Mouse (Mus musculus): ENCODE measurements around the gene 9430015G10Rik. TPM values are rescaled to one million over a fixed set of nuclear protein-coding genes. Genes with fewer than 3 reads are reported as not detected.

Gene 9430015G10Rik
- total RNA-seq (2023) = 48.2 TPM

GRCm38 (mm10) chr4:156109570-156110331 is at the start of gene 9430015G10Rik:
Gene 9430015G10Rik (plus strand): TSS chr4:156109982.

GRCm38 (mm10) chr4:156130436-156130835 is 20.7 kb downstream of the 9430015G10Rik start, which contains the start of gene Rnf223:
Gene Rnf223 (plus strand): TSS chr4:156130513.

Other genes starting within 250 kb of the 9430015G10Rik start
- gene Tas1r3, start 246.6 kb upstream of the 9430015G10Rik start, total RNA-seq (2023) = 1.6 TPM
- gene Cptp, start 240.5 kb upstream of the 9430015G10Rik start, total RNA-seq (2023) = 11.3 TPM
- gene Ints11, start 240.4 kb upstream of the 9430015G10Rik start, total RNA-seq (2023) = 68.1 TPM
- gene Pusl1, start 218.2 kb upstream of the 9430015G10Rik start, total RNA-seq (2023) = 35.7 TPM
- gene Acap3, start 218.2 kb upstream of the 9430015G10Rik start, total RNA-seq (2023) = 61.9 TPM
- gene Ube2j2, start 166.2 kb upstream of the 9430015G10Rik start, total RNA-seq (2023) = 130 TPM
- gene C1qtnf12, start 147.7 kb upstream of the 9430015G10Rik start, total RNA-seq (2023) = 7.0 TPM
- 4.0 TPM for gene B3galt6, start 117.3 kb upstream of the 9430015G10Rik start, total RNA-seq (2023)
- gene Sdf4, start 117.1 kb upstream of the 9430015G10Rik start, total RNA-seq (2023) = 200 TPM
- gene Tnfrsf4, start 96.1 kb upstream of the 9430015G10Rik start, total RNA-seq (2023) = 24.3 TPM
- gene Tnfrsf18, start 83.8 kb upstream of the 9430015G10Rik start, total RNA-seq (2023) = 65.3 TPM
- gene Ttll10, start 50.6 kb upstream of the 9430015G10Rik start, total RNA-seq (2023) = not detected
- gene Rnf223, start 20.5 kb downstream of the 9430015G10Rik start, total RNA-seq (2023) = 0.83 TPM
- 6.9 TPM for gene Agrn, start 87.5 kb downstream of the 9430015G10Rik start, total RNA-seq (2023)
- gene Isg15, start 90.8 kb downstream of the 9430015G10Rik start, total RNA-seq (2023) = 12.4 TPM
- gene AW011738, start 93.3 kb downstream of the 9430015G10Rik start, total RNA-seq (2023) = 7.5 TPM
- 0.33 TPM for gene Perm1, start 105.9 kb downstream of the 9430015G10Rik start, total RNA-seq (2023)
- gene Plekhn1, start 124.9 kb downstream of the 9430015G10Rik start, total RNA-seq (2023) = 53.1 TPM
- gene Noc2l, start 126.0 kb downstream of the 9430015G10Rik start, total RNA-seq (2023) = 94.1 TPM
- 1.3 TPM for gene Samd11, start 145.7 kb downstream of the 9430015G10Rik start, total RNA-seq (2023)
- not detected for gene Vmn2r-ps159, start 221.1 kb downstream of the 9430015G10Rik start, total RNA-seq (2023)